Mouse (Mus musculus) layer of hippocampus, adult 9-10 months (tissue): ENCODE measurements around the gene Tulp3.
"Not testable (repeated sequence)": the region's sequence is repeated elsewhere in the genome, so short reads cannot be mapped to it uniquely, and the experiment has no call there.

ENCODE experiments used
- DNase-seq: peaks from one replicate; pipeline ENCODE4 v3.0.0; 2022; ENCODE audit warnings: low spot score

The Tulp3 gene

GRCm38 (mm10) chr6:128355726-128356416 lies at the start of gene Tulp3:
Tulp3 (minus strand) TSS chr6:128355851.
- DNase-seq = peak; percentile 89

- no peak for DNase-seq
Observed at GRCm38 (mm10) chr6:128404708-128405107, 49.1 kb upstream of the Tulp3 start.

DNA sequence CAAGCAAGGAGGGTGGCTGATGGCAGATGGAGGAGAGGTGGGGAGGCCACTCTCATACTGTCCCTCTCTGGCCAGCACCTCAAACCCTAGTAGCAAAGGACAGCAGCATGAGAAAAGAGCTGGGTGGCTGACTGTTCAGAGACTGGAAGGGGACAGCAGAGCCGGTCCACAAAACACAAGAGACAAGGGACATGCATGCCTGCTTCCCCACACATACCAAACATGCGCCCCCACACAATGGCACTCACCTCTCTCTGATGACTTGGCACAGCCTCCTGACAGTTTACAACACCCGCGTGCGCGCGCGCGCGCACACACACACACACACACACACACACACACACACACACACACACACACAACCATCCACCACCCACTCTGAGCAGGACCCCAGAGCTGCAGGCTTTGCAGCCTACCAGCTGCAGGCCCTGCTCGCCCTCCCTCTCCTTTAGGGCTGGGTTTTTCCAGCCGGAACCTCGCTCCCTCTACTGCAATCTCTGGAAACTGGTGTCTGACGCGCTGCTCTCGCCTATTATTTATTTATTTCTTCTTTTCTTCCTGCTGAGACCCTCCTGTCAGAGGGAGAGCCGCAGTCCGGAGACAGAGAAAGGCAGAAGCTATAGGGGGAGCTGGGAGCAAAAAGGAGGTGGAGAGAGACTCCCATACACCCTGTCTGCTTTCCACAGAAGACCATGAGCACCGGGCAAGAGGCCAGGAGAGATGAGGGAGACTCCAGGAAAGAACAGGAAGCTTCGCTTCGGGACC lies 44.0 kb upstream of the Tulp3 start:
- no peak for DNase-seq

- DNase-seq = no peak
Observed at GRCm38 (mm10) chr6:128398996-128399395, 43.3 kb upstream of the Tulp3 start, which contains the start of gene Nrip2. Nrip2 (plus strand) TSS chr6:128399296.

GRCm38 (mm10) chr6:128397574-128398261 lies 42.1 kb upstream of the Tulp3 start:
- no peak for DNase-seq

- no peak for DNase-seq
Observed at GRCm38 (mm10) chr6:128390683-128391082, 35.0 kb upstream of the Tulp3 start.

DNA sequence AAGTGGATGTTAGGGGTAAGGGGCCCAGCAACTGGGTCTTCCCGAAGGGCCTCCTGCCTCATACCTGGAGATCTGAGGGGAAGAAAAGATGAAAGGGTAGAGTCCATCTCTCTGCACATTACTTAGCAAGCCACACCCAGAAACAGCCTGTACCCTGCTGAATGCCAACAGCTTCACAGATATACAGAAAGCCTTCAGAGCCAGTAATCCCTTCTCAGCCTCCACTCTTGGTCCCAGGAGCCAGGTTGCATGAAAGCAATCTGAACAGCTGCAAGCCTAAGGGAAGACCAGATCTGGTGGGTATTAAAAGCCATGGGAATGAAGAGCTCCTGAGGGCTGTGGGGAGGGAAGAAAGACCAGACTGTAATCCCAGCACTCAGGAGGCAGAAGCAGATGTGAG lies 33.5 kb upstream of the Tulp3 start:
- no peak for DNase-seq

DNA sequence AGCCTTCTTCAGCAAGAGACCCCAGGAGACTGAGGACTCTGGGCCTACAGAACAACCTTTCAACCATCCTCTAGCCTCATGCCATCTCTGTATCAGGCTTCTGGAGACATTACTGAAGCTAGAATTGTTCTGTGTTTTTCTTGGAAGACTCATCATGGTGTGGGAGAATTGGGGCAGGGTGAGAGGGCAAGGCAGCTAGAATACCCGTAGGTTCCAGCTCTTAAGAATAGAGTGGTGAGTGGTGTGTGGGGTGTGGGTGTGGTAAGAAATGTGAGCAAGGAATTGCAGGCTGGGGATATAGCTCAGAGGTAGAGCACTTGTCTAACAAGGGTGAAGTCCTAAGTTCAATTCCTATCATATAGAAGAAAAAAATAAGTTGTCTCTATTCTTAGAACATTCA lies 29.4 kb upstream of the Tulp3 start:
- DNase-seq = no peak

DNA sequence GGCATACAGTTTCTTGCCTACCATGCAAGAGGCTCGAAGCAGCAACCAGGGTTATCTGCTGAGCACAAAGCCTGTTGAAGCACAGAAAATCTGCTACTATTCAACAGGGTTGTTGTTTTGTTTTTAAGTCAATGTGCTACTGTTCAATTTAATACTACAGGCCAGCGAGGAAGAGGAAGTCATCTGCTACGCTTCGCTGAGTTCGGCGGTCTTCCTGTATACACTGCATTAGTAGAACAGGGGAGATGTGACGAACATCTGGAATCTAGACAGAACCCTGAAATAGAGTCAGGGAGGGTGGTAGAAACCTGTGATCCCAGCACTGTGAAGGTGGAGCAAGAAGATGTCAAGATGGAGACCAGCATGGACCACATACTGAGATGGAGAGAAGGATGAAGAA lies 28.1 kb upstream of the Tulp3 start:
- DNase-seq = no peak

GRCm38 (mm10) chr6:128381254-128381653 lies 25.6 kb upstream of the Tulp3 start:
- no peak for DNase-seq

DNA sequence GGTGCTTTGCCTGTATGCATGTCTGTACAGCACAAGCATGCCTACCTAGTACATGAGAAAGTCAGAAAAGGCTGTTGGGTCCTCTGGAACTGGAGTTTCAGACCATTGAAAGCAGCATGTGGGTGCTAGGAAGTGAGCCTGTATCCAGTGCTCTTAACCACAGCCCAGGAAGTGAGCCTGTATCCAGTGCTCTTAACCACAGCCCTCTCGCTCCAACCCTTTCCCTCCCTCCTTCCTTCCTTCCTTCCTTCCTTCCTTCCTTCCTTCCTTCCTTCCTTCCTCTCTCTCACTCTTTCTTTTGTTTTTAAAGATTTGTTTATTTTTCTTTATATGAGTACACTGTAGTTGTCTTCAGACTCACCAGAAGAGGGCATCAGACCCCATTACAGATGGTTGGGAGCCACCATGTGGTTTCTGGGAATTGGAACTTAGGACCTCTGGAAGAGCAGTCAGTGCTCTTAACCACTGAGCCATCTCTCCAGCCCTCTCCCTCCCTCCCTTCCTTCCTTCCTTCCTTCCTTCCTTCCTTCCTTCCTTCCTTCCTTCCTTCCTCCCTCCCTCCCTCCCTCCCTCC lies 25.0 kb upstream of the Tulp3 start:
- DNase-seq = not testable (repeated sequence)

- DNase-seq = no peak
Observed at GRCm38 (mm10) chr6:128379636-128380035, 24.0 kb upstream of the Tulp3 start.

DNA sequence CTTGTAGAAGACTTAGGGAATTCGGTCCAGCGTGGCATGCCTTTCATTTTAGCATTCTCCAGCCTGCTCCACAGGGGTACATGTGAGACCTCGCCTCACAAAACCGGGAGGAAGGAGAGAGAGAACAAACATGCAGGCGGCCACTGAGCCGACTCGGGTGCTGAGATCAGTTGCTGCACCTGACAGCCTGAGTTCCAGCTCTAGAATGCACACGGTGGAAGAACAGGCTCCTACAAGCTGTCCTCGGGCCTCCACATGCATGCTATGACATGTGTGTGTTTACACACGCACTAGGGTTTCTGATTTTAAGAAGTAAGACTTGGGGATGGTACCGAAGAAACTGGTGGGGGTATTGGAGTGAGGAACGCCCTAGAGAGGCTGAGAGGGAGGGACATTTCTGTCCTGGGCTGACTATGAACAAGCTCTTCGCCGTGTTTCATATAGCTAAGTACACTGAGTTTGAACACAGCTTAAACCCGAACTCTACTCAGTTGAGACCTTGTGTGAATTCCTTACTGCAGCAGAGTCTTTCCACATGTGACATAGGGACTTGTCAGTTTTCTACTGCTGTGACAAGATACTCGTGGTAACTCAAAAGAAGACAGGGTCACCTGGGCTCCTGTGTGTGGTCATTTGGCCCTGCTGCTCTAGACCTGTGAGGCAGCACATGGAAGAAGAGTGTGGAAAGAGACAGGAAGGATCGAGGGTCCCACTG lies 20.9 kb upstream of the Tulp3 start:
- DNase-seq = no peak

DNA sequence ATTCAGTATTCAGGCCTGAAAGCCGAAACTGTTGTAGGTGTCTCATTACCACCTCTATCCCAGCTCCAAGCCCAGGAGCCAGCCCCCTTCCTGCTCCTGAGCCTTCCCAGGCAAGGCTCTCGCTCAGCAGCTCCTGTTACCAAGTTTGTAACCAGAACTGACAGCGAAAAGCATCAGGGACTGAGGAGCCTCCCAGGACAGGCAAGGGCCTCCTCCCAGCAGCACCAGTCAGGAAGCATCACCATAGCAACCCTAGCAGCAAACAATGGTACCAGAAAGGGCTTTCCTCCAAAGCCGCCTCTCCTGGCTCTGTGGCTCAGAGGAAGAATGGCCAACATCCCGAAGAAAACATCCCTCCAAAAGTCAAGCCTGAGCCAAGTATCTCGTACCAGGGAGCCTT lies 19.5 kb upstream of the Tulp3 start, which contains the start of the genes Tex52 and Gm44596:
Gene Tex52, plus strand, starts transcription at position 265 of the 400 bp plus-strand sequence.
Gene Gm44596, plus strand, starts transcription at position 312 of the 400 bp plus-strand sequence.
- DNase-seq = no peak

- no peak for DNase-seq
Observed at GRCm38 (mm10) chr6:128370040-128370439, 14.4 kb upstream of the Tulp3 start.

- DNase-seq = no peak
Observed at GRCm38 (mm10) chr6:128366466-128366865, 10.8 kb upstream of the Tulp3 start.

DNA sequence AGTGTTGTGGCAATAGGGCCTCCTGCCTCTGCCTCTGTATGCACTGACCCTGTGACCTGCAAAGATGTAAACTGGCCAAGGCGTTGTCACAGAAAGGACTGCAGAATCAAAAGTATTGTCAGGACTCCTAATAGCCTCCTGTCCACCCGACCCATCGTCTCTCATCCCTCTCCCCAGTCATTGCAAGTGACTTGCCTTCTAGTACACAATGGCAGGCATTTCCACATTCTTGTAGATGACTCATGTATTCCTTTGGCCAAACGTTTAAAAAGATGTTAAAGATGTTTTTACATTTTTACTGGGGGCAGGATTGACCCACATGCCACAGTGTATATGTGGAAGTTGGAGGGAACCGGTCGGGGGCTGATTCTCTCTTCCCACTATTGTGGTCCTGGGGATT lies 9.1 kb upstream of the Tulp3 start:
- no peak for DNase-seq

- DNase-seq = no peak
Observed at GRCm38 (mm10) chr6:128363007-128363825, 7.6 kb upstream of the Tulp3 start.

DNA sequence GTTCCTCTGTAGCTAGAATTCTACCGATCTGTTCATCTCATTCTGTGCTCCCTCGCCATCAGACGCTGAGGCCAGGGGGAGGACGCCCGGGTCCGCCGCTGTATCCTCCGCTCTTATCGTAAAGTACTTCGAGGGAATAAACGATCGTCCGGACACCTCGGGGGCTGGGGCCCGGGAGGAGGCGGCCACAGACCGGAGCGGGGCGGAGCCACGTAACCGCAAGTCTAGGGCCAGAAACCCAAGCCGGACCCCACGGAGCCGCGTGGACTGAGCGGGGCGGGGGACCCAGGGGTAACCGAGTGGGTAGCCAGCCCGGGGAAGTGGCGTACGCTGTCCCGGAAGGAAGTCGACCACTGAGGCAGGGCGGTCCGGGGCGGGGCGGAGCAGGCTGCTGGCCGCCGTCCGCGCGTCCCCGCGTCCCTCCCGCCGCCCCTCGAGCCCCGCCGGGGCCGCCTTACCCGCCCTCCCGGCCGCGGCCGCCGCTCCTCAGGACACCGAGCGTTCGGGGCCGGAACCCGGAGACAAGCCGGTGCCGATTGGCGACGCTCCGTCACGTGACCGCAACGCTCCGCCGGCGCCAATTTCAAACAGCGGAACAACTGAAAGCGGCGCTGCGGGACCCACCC lies 6.8 kb upstream of the Tulp3 start, which contains the start of the genes Rhno1 and Foxm1:
Gene Rhno1, minus strand, starts transcription at position 531 of the 626 bp plus-strand sequence.
Gene Foxm1, plus strand, starts transcription at position 587 of the 626 bp plus-strand sequence.
- no peak for DNase-seq

DNA sequence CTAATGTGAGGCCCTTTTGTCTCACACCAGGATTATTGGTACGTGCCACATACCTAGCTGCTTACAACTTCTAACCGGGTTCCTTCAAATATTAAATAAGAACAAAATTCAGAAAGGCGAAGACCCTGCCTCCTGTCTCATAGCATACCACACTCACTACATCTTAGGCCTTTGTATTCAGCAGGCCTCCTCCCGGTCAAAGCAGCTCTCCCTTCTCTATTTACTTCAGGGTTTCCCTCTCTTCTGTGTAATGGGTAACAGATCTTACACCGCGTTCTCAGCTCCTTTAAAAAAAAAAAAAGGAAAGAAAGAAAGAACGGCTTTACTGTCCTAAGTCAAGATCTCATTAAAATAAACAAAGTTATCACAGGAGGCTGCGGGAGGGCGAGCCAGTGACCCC lies 6.2 kb upstream of the Tulp3 start:
- no peak for DNase-seq
